Comparison of ENCODE assay signal across 20 mouse cellular contexts in genomic region chr19:24253657-24254260, GRCm38 (mm10). TPM values are rescaled to one million over a fixed set of nuclear protein-coding genes. Genes with fewer than 3 reads are reported as not detected.
DNase-seq lines count a peak whose midpoint lies in the region; ATAC-seq and TF ChIP-seq lines count a peak whose summit lies in the region.
"Had no signal": no experiment of that assay in that cellular context is flagged by ENCODE, and none has a peak within 500 bp of the region (broad histone marks: within the 10 kb centered on the region; RNA-seq: fewer than 3 reads in every experiment).

No protein-coding gene starts in this region.

- no peak overlapping the region for H3K9ac ChIP-seq in heart, adult 2 months (ENCODE audit: low read depth, low read length)
- H3K9ac ChIP-seq in lung, embryonic 14.5 days = no peak overlapping the region
- no peak overlapping the region for H3K9ac ChIP-seq in lung, postnatal 0 days (replicated peaks; ENCODE audit: low read depth)
- no peak overlapping the region for H3K9ac ChIP-seq in stomach, embryonic 16.5 days (ENCODE audit: low read length)
- H3K9ac ChIP-seq in kidney, embryonic 14.5 days (ENCODE audit: low read depth, low read length) = no peak overlapping the region
- H3K9ac ChIP-seq: embryonic facial prominence, embryonic 13.5 days; heart, embryonic 15.5 days; kidney, embryonic 15.5 days; liver, embryonic 13.5 days had no signal

- no peaks in the 10 kb centered on the region for H3K27me3 ChIP-seq in heart, embryonic 10.5 days (ENCODE audit: insufficient read depth, poor library complexity, severe bottlenecking)
- no peaks in the 10 kb centered on the region for H3K27me3 ChIP-seq in heart, adult 2 months (ENCODE audit: control insufficient read depth, insufficient read depth, low read length)
- H3K27me3 ChIP-seq in lung, embryonic 14.5 days (ENCODE audit: insufficient read depth, low read length) = no peaks in the 10 kb centered on the region
- H3K27me3 ChIP-seq in lung, postnatal 0 days (replicated peaks; ENCODE audit: insufficient read depth, low read length) = no peaks in the 10 kb centered on the region
- H3K27me3 ChIP-seq in stomach, embryonic 16.5 days (ENCODE audit: control insufficient read depth, insufficient read depth, low read length) = no peaks in the 10 kb centered on the region
- no peaks in the 10 kb centered on the region for H3K27me3 ChIP-seq in kidney, embryonic 14.5 days (ENCODE audit: control insufficient read depth, insufficient read depth, low read length)
- H3K27me3 ChIP-seq: embryonic facial prominence, embryonic 13.5 days; heart, embryonic 15.5 days; kidney, embryonic 15.5 days; liver, embryonic 13.5 days had no signal

- H3K4me3 ChIP-seq in heart, embryonic 10.5 days = no peak overlapping the region
- H3K4me3 ChIP-seq in heart, adult 2 months = no peak overlapping the region
- H3K4me3 ChIP-seq in lung, embryonic 14.5 days (ENCODE audit: low read depth, low read length) = no peak overlapping the region
- H3K4me3 ChIP-seq in lung, postnatal 0 days (ENCODE audit: low read depth, low read length) = no peak overlapping the region
- H3K4me3 ChIP-seq in stomach, embryonic 16.5 days (replicated peaks; ENCODE audit: low read length) = no peak overlapping the region
- no peak overlapping the region for H3K4me3 ChIP-seq in kidney, embryonic 14.5 days (ENCODE audit: low read length)
- H3K4me3 ChIP-seq: embryonic facial prominence, embryonic 13.5 days; erythroblast, embryonic 14.5 days; heart, embryonic 15.5 days; hindbrain, embryonic 10.5 days; kidney, embryonic 15.5 days; liver, embryonic 13.5 days had no signal

- H3K4me2 ChIP-seq in lung, embryonic 14.5 days = no peak overlapping the region
- no peak overlapping the region for H3K4me2 ChIP-seq in lung, postnatal 0 days (replicated peaks; ENCODE audit: low read depth, low read length)
- no peak overlapping the region for H3K4me2 ChIP-seq in stomach, embryonic 16.5 days (ENCODE audit: low read depth, low read length)
- H3K4me2 ChIP-seq in kidney, embryonic 14.5 days (replicated peaks; ENCODE audit: low read depth, low read length) = no peak overlapping the region
- H3K4me2 ChIP-seq: embryonic facial prominence, embryonic 13.5 days; heart, embryonic 15.5 days; kidney, embryonic 15.5 days; liver, embryonic 13.5 days had no signal

- TF ChIP-seq EP300 in heart, adult 2 months (IDR thresholded peaks at IDR 0.05; ENCODE audit: insufficient read depth, low read depth, low read length) = no peak
- no peak for TF ChIP-seq EP300 in lung, postnatal 0 days (IDR thresholded peaks at IDR 0.05)

- 23% methylated on average over 9 of the region's 9 CpGs for WGBS in heart, embryonic 10.5 days
- WGBS in heart, adult 2 months = 41% methylated on average over 9 of the region's 9 CpGs
- WGBS in lung, embryonic 14.5 days = 17% methylated on average over 9 of the region's 9 CpGs
- WGBS in lung, postnatal 0 days = 18% methylated on average over 9 of the region's 9 CpGs
- WGBS in stomach, embryonic 16.5 days = 16% methylated on average over 9 of the region's 9 CpGs
- WGBS in kidney, embryonic 14.5 days = 26% methylated on average over 9 of the region's 9 CpGs

- H3K9me3 ChIP-seq in heart, embryonic 10.5 days = no peaks in the 10 kb centered on the region
- no peaks in the 10 kb centered on the region for H3K9me3 ChIP-seq in lung, embryonic 14.5 days (ENCODE audit: low read depth, low read length)
- H3K9me3 ChIP-seq in lung, postnatal 0 days (ENCODE audit: low read length) = no peaks in the 10 kb centered on the region
- H3K9me3 ChIP-seq in stomach, embryonic 16.5 days (replicated peaks; ENCODE audit: control insufficient read depth, low read length) = no peaks in the 10 kb centered on the region
- no peaks in the 10 kb centered on the region for H3K9me3 ChIP-seq in kidney, embryonic 14.5 days (ENCODE audit: control insufficient read depth, low read length)
- H3K9me3 ChIP-seq: embryonic facial prominence, embryonic 13.5 days; heart, embryonic 15.5 days; hindbrain, embryonic 10.5 days; kidney, embryonic 15.5 days; liver, embryonic 13.5 days had no signal

- H3K27ac ChIP-seq in heart, embryonic 10.5 days = peak overlapping the region; percentile 64; the same call in 1 of the 2 replicates
- no peak overlapping the region for H3K27ac ChIP-seq in heart, adult 2 months
- 0 out of 2 replicates have a peak overlapping the region, but pooled peaks have one; percentile 15 for H3K27ac ChIP-seq in lung, embryonic 14.5 days (ENCODE audit: low read depth)
- H3K27ac ChIP-seq in lung, postnatal 0 days (ENCODE audit: low read length) = no peak overlapping the region
- H3K27ac ChIP-seq in stomach, embryonic 16.5 days (ENCODE audit: low read length) = peak overlapping the region; percentile 60; the same call in 1 of the 2 replicates
- no peak overlapping the region for H3K27ac ChIP-seq in kidney, embryonic 14.5 days (ENCODE audit: low read depth, low read length)
- H3K27ac ChIP-seq: embryonic facial prominence, embryonic 13.5 days; heart, embryonic 15.5 days; hindbrain, embryonic 10.5 days; kidney, embryonic 15.5 days; liver, embryonic 13.5 days had no signal

- H3K36me3 ChIP-seq in heart, embryonic 10.5 days = peaks cover 3% of the 10 kb centered on the region; the same call in 1 of the 2 replicates
- H3K36me3 ChIP-seq in heart, adult 2 months (ENCODE audit: control insufficient read depth, insufficient read depth, low read length) = 0 out of 2 replicates have a peak, but pooled peaks cover 2% of the 10 kb centered on the region
- no peaks in the 10 kb centered on the region for H3K36me3 ChIP-seq in lung, embryonic 14.5 days (ENCODE audit: insufficient read depth)
- H3K36me3 ChIP-seq in lung, postnatal 0 days (ENCODE audit: insufficient read depth, low read length) = no peaks in the 10 kb centered on the region
- H3K36me3 ChIP-seq in stomach, embryonic 16.5 days (ENCODE audit: control insufficient read depth, insufficient read depth, low read length) = no peaks in the 10 kb centered on the region
- no peaks in the 10 kb centered on the region for H3K36me3 ChIP-seq in kidney, embryonic 14.5 days (ENCODE audit: control insufficient read depth, insufficient read depth, low read length)
- H3K36me3 ChIP-seq: embryonic facial prominence, embryonic 13.5 days; heart, embryonic 15.5 days; hindbrain, embryonic 10.5 days; kidney, embryonic 15.5 days had no signal

- H3K79me2 ChIP-seq in heart, adult 2 months (replicated peaks; ENCODE audit: control insufficient read depth, insufficient read depth, low read length) = no peaks in the 10 kb centered on the region

- intact Hi-C loops in heart, adult 2 months (cut with DNase I) = no loop called here

- peaks cover 31% of the 10 kb centered on the region for H3K4me1 ChIP-seq in heart, embryonic 10.5 days
- H3K4me1 ChIP-seq in heart, adult 2 months (ENCODE audit: control insufficient read depth, insufficient read depth, low read length) = peaks cover 14% of the 10 kb centered on the region
- peaks cover 16% of the 10 kb centered on the region for H3K4me1 ChIP-seq in lung, embryonic 14.5 days (ENCODE audit: insufficient read depth)
- H3K4me1 ChIP-seq in lung, postnatal 0 days (ENCODE audit: insufficient read depth, low read depth, low read length) = peaks cover 7% of the 10 kb centered on the region
- peaks cover 23% of the 10 kb centered on the region for H3K4me1 ChIP-seq in stomach, embryonic 16.5 days (ENCODE audit: control insufficient read depth, insufficient read depth, low read length)
- 0 out of 2 replicates have a peak, but pooled peaks cover 10% of the 10 kb centered on the region for H3K4me1 ChIP-seq in kidney, embryonic 14.5 days (ENCODE audit: control insufficient read depth, insufficient read depth, low read length)
- H3K4me1 ChIP-seq: liver, embryonic 13.5 days had no signal

- no peak for DNase-seq in heart, embryonic 10.5 days (ENCODE audit: low spot score)
- DNase-seq in heart, adult 2 months = no peak
- DNase-seq in lung, embryonic 14.5 days = peak; percentile 24
- no peak for DNase-seq in lung, postnatal 0 days (ENCODE audit: low spot score)
- DNase-seq in R1 (ENCODE audit: low read depth, low spot score) = peak; percentile 60
- DNase-seq: adrenal gland, postnatal 14 days; cerebellum, adult 8-10 months; cerebellum, postnatal 36 days; embryo, embryonic 11 days; kidney, postnatal 36 days; liver, embryonic 13.5 days; thymus, postnatal 25 days had no signal

- ATAC-seq in lung, embryonic 14.5 days (ENCODE audit: insufficient read depth) = no peak
- no peak; the same call in 1 of the 2 replicates for ATAC-seq in lung, postnatal 0 days
- no peak for ATAC-seq in stomach, embryonic 16.5 days (ENCODE audit: insufficient read depth, low FRiP score)
- ATAC-seq in kidney, embryonic 14.5 days (ENCODE audit: low FRiP score, low TSS enrichment) = no peak
- ATAC-seq: intestine, postnatal 0 days had no signal

- TF ChIP-seq CTCF in heart, adult 2 months (IDR thresholded peaks at IDR 0.05) = no peak
- no peak for TF ChIP-seq CTCF in lung, embryonic 14.5 days (IDR thresholded peaks at IDR 0.05; ENCODE audit: low read depth)
- TF ChIP-seq CTCF in lung, postnatal 0 days (IDR thresholded peaks at IDR 0.05) = no peak

- no peak for TF ChIP-seq POLR2A in heart, adult 2 months (IDR thresholded peaks at IDR 0.05; ENCODE audit: insufficient read depth, low read depth, low read length)

RNA-seq across cellular contexts. Expression of gene Fxn, which starts 26.6 kb away (rescaled TPM):
- polyA plus RNA-seq in heart, embryonic 10.5 days (2016; fragmentation: Nextera tagmentation; extraction: Ambion mirVana) = 71.9 and 73.4 TPM in 2 replicates
- 10 to 100 TPM; 26.6 to 33.0 TPM for total RNA-seq in heart, adult 2 months (2021)
- polyA plus RNA-seq in heart, adult 2 months (2012; rRNA removed) = 28.3 and 35.6 TPM in 2 replicates
- polyA plus RNA-seq in lung, embryonic 14.5 days (2014; fragmentation: Nextera tagmentation; extraction: Ambion mirVana) = 51.2 and 52.9 TPM in 2 replicates
- 19.7 and 22.1 TPM in 2 replicates for polyA plus RNA-seq in lung, postnatal 0 days (2015; fragmentation: Nextera tagmentation; extraction: Ambion mirVana)
- 32.5 and 40.2 TPM in 2 replicates for polyA plus RNA-seq in stomach, embryonic 16.5 days (2015; fragmentation: Nextera tagmentation; extraction: Ambion mirVana)
- 57.8 and 62.0 TPM in 2 replicates for polyA plus RNA-seq in kidney, embryonic 14.5 days (2014; fragmentation: Nextera tagmentation; extraction: Ambion mirVana)

RNA-seq across cellular contexts. Expression of gene Tjp2, which starts 28.9 kb away (rescaled TPM):
- polyA plus RNA-seq in heart, embryonic 10.5 days (2016; fragmentation: Nextera tagmentation; extraction: Ambion mirVana) = 31.2 and 33.9 TPM in 2 replicates
- total RNA-seq in heart, adult 2 months (2021) = 10 to 100 TPM; 16.1 to 19.2 TPM
- 7.9 and 10.2 TPM in 2 replicates for polyA plus RNA-seq in heart, adult 2 months (2012; rRNA removed)
- polyA plus RNA-seq in lung, embryonic 14.5 days (2014; fragmentation: Nextera tagmentation; extraction: Ambion mirVana) = 38.5 and 40.0 TPM in 2 replicates
- 37.8 and 48.3 TPM in 2 replicates for polyA plus RNA-seq in lung, postnatal 0 days (2015; fragmentation: Nextera tagmentation; extraction: Ambion mirVana)
- polyA plus RNA-seq in stomach, embryonic 16.5 days (2015; fragmentation: Nextera tagmentation; extraction: Ambion mirVana) = 30.4 and 31.1 TPM in 2 replicates
- 18.3 and 34.9 TPM in 2 replicates for polyA plus RNA-seq in kidney, embryonic 14.5 days (2014; fragmentation: Nextera tagmentation; extraction: Ambion mirVana)

Comparison
In these comparisons a context has a peak if more than half of its experiments do, and no peak if none do; other contexts are left out.
1. DNase-seq: peak in lung, embryonic 14.5 days (single experiment) and R1 (single experiment); none in heart, embryonic 10.5 days (single experiment), heart, adult 2 months (0 of 2) and lung, postnatal 0 days (single experiment).
2. H3K27ac ChIP-seq: peak in heart, embryonic 10.5 days (single experiment), lung, embryonic 14.5 days (single experiment) and stomach, embryonic 16.5 days (single experiment); none in heart, adult 2 months (single experiment), lung, postnatal 0 days (single experiment) and kidney, embryonic 14.5 days (single experiment).